Mouse (Mus musculus) neural tube, embryonic 12.5 days (tissue): ENCODE results near the gene Eif4a1. TPM values are rescaled to one million over a fixed set of nuclear protein-coding genes. Genes with fewer than 3 reads are reported as not detected.

Experiments
- ATAC-seq: fragments of 200-750 bp; cut with Nextera tagmentation; 2 replicates; pipeline ENCODE4 v1.8.0; 2017; ENCODE audit warnings: low read depth, mild to moderate bottlenecking, moderate TSS enrichment, moderate library complexity; ENCODE audit not compliant: low FRiP score
- H3K27ac ChIP-seq: fragments of 300-500 bp; sonication (generic); 2 replicates; pipeline ENCODE4 v1.5.1; 2016
- H3K27me3 ChIP-seq: fragments of 300-500 bp; sonication (generic); replicated peaks from 2 replicates; pipeline ENCODE4 v1.6.1; 2016; ENCODE audit warnings: mild to moderate bottlenecking
- H3K36me3 ChIP-seq: fragments of 300-500 bp; sonication (generic); 2 replicates; pipeline ENCODE4 v1.6.1; 2016; ENCODE audit warnings: mild to moderate bottlenecking
- H3K4me1 ChIP-seq: fragments of 300-500 bp; sonication (generic); 2 replicates; pipeline ENCODE4 v1.6.1; 2016
- H3K4me2 ChIP-seq: fragments of 300-500 bp; sonication (generic); replicated peaks from 2 replicates; pipeline ENCODE4 v1.6.1; 2016; ENCODE audit warnings: mild to moderate bottlenecking
- H3K4me3 ChIP-seq: fragments of 300-500 bp; sonication (generic); 2 replicates; pipeline ENCODE4 v1.5.1; 2016
- H3K9ac ChIP-seq: fragments of 300-500 bp; sonication (generic); 2 replicates; pipeline ENCODE4 v1.6.1; 2016; ENCODE audit warnings: mild to moderate bottlenecking
- H3K9me3 ChIP-seq: fragments of 300-500 bp; sonication (generic); 2 replicates; pipeline ENCODE4 v1.6.1; 2016; ENCODE audit warnings: mild to moderate bottlenecking
- WGBS: fragments of 180-500 bp; shearing (Covaris S2); methylation state at CpG from one replicate; pipeline ENCODE4 v1.1.7; 2016; 5-methylcytosine and 5-hydroxymethylcytosine counted together
- polyA plus RNA-seq: library from polyadenylated mRNA; unstranded; fragments of >200 nt; fragmentation: Nextera tagmentation; extraction: Ambion mirVana; gene quantifications from 2 replicates; pipeline ENCODE4 v1.2.1, GENCODE M21; 2016

Gene Eif4a1
- polyA plus RNA-seq, 1 experiment from 2014 or later, result 598 TPM

DNA sequence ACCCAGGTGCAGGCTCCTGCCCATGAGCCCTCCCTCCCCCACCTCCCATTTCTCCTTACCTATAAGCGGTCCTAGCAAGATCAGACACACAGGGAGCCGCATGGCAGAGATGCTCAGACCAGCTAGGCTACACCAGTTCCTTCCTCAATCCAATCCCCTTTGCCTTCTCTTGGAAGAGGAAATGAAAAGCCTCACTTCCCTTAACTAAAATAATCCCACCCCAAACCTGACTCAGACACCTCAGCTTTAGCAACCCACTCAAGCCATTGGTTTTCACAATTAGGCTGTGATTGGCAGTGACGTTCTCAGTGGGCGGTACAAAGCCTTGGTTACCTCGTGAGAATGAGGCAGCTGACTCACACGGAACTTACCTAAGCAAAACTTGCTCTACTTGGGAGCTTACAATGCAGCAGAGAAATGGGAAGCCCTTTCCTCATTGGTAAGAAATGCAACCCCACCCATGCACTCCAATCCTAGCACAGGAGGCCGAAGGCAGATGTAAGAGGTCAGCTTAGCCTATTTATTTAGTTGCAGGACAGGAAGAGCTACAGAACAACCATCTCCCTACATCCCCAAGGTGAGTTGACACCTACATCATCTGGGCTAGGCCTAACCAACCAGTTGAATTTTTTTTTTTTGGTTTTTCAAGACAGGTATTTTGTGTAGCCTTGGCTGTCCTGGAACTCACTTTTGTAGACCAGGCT, 6.1 kb downstream of the Eif4a1 start, which contains the start of gene Cd68:
Gene Cd68, minus strand, starts transcription at position 193 of the 704 bp plus-strand sequence.
- H3K27ac ChIP-seq, result no peak within 1 kb of the TSS
- ATAC-seq, result no peak
- no peak within 1 kb of the TSS for H3K9ac ChIP-seq
- no peaks in the 10 kb centered on the region for H3K9me3 ChIP-seq
- WGBS, result 33% methylated on average over 7 of the region's 7 CpGs
- peaks cover 71% of the 10 kb centered on the region for H3K36me3 ChIP-seq
- peaks cover 35% of the 10 kb centered on the region for H3K4me1 ChIP-seq
- no peak within 1 kb of the TSS for H3K4me3 ChIP-seq
- H3K27me3 ChIP-seq, result no peaks in the 10 kb centered on the region
- no peak within 1 kb of the TSS for H3K4me2 ChIP-seq

DNA sequence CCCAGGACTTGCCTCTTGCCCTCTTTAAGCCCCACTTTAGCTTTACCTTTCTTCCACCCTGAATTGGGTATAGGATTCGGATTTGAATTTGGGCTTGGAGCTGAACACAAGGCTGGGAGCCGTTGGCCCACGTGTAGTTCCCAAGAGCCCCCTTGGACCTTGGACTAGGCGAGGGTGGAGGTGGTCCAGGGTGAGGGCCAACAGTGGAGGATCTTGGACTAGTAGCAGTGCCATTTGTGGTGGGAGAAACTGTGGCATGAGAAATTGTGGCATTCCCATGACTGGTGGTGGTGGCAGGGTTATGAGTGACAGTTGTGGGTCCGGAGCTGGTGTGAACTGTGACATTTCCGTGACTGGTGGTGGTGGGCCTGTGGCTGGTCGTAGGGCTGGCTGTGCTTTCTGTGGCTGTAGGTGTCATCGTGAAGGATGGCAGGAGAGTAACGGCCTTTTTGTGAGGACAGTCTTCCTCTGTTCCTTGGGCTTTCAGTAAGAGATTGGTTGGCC, 6.7 kb downstream of the Eif4a1 start:
- no peak for ATAC-seq
- H3K9ac ChIP-seq, result no peak overlapping the region
- peaks cover 65% of the 10 kb centered on the region for H3K36me3 ChIP-seq
- 81% methylated on average over 9 of the region's 9 CpGs for WGBS
- peaks cover 35% of the 10 kb centered on the region for H3K4me1 ChIP-seq
- no peaks in the 10 kb centered on the region for H3K27me3 ChIP-seq
- no peak overlapping the region for H3K4me2 ChIP-seq
- no peak overlapping the region for H3K4me3 ChIP-seq
- no peaks in the 10 kb centered on the region for H3K9me3 ChIP-seq
- H3K27ac ChIP-seq, result no peak overlapping the region

DNA sequence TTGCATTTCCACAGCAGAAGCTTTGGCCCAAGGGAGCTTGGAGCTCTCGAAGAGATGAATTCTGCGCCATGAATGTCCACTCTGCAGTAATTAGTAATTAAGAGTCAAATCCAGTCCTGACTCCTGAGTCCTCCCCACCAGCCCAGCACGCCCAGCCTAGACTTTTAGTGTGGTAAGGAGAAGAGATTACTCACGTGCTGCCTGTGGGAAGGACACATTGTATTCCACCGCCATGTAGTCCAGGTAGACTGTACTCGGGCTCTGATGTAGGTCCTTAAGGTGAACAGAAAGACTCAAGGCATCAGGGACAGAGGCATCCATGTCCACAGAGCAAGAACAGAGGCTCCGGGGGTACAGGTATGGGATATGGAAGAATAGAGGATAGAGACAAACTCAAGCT, 7.4 kb downstream of the Eif4a1 start:
- H3K27me3 ChIP-seq, result no peaks in the 10 kb centered on the region
- 97% methylated on average over 7 of the region's 7 CpGs for WGBS
- H3K27ac ChIP-seq, result no peak overlapping the region
- H3K36me3 ChIP-seq, result peaks cover 59% of the 10 kb centered on the region
- no peak overlapping the region for H3K9ac ChIP-seq
- no peak overlapping the region for H3K4me2 ChIP-seq
- no peak overlapping the region for H3K4me3 ChIP-seq
- no peak for ATAC-seq
- H3K9me3 ChIP-seq, result no peaks in the 10 kb centered on the region
- H3K4me1 ChIP-seq, result peaks cover 29% of the 10 kb centered on the region

DNA sequence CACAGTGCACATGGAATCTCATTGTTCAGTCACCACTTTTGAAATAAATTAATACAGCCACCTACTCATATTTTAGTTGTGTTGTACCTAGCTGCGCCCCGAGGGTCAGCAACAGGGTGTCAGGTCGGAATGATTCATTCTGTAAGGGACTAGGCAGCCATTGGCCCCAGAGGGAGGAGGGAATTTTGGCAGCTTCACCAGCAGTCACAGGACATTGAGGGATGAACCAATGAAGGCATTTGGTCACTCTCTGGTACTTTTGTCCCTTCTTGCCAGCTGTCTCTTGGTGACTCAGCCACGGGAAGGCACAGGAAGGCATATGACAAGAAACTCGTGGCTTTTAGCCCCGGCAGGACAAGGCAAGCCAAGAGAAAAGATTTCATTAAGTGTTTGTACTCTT, 8.4 kb downstream of the Eif4a1 start:
- no peak overlapping the region for H3K9ac ChIP-seq
- H3K27me3 ChIP-seq, result no peaks in the 10 kb centered on the region
- no peaks in the 10 kb centered on the region for H3K9me3 ChIP-seq
- 85% methylated on average over 6 of the region's 6 CpGs for WGBS
- no peak for ATAC-seq
- no peak overlapping the region for H3K4me2 ChIP-seq
- no peak overlapping the region for H3K4me3 ChIP-seq
- peaks cover 51% of the 10 kb centered on the region for H3K36me3 ChIP-seq
- peaks cover 20% of the 10 kb centered on the region for H3K4me1 ChIP-seq
- H3K27ac ChIP-seq, result no peak overlapping the region

DNA sequence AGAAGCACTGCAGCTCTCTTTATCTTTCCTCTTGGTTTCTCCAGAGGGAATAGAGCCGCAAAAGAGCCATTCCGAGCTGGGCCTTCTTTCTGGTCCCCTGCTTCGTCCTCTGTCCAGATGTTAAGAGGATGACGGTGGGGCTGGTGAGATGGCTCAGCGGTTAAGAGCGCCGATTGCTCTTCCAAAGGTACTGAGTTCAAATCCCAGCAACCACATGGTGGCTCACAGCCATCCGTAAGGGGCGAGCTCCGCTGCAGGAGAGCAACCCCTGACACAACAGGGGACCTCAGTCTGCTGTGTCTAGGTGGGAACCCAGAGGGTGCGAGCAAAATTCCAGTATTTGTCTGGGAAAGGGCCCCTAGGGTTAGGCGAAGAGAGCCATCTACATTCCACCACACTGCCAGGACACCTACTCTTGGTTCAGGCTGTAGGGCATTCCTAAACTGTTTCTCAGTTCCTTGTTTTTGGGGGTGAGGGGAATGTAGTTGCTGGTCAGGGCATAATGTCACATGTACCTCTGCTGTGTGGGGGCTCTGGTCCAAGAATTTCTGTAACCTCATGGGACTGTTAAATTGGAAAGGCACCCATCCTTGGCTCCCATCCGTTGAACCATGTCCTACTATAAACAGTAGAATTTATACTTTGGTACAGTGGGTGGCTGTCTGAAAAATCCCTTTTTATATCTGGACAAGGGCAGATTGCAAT, 9.1 kb downstream of the Eif4a1 start:
- Histone ChIP-seq H3K4me2 (peak overlapping the region; percentile 65), H3K36me3 (peaks cover 51% of the 10 kb centered on the region), H3K4me1 (peaks cover 20% of the 10 kb centered on the region), H3K27me3 (no peaks in the 10 kb centered on the region), H3K27ac (peak overlapping the region; percentile 92), H3K9me3 (no peaks in the 10 kb centered on the region), H3K4me3 (peak overlapping the region; percentile 51), H3K9ac (peak overlapping the region; percentile 63)
- 72% methylated on average over 13 of the region's 13 CpGs for WGBS
- ATAC-seq, result peak; percentile 54

DNA sequence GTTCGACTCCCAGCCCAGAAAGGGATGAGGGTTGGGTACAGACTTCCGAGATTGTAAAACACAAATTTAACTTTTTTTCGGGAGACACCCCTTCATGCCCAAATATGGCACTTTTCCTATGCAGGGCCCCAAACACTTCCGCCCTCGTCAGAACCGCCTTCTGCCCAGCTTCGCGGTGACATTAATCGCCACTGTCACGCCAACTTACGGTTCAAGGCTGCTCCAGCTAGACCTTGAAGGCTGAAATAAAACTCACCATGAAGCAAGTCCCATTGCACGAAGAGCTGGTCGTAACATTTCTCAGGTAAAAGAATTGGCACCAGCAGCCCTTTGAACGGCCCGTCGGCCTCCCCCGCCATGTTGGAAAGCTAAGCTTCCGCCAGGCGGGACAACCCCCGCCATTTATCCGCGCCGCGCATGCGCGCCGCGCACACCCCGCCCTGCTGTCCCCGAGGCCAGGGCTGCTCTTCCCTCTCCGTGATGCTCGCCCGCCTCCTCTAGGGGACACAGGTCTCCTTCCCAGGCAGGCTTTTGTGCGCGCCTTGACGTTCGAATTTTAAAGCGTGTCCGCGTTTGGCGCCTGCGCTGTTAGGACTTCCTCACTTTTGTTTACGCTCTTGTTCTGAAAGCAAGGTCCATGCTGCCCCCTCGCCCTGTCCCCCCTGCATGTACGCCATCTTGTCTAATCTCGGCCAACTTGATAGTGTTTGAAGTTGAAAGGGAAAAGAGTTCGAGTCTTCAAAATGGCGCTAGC, 9.8 kb downstream of the Eif4a1 start, which contains the start of gene Mpdu1:
Gene Mpdu1, minus strand, starts transcription at position 430 of the 754 bp plus-strand sequence.
- Histone ChIP-seq H3K4me3 (peak within 1 kb of the TSS; percentile 51), H3K27me3 (no peaks in the 10 kb centered on the region), H3K27ac (peak within 1 kb of the TSS; percentile 92), H3K4me1 (peaks cover 20% of the 10 kb centered on the region), H3K9ac (peak within 1 kb of the TSS; percentile 63), H3K36me3 (peaks cover 51% of the 10 kb centered on the region), H3K9me3 (no peaks in the 10 kb centered on the region), H3K4me2 (peak within 1 kb of the TSS; percentile 65)
- under 1% methylated on average over 48 of the region's 48 CpGs for WGBS
- peak; percentile 94 for ATAC-seq

DNA sequence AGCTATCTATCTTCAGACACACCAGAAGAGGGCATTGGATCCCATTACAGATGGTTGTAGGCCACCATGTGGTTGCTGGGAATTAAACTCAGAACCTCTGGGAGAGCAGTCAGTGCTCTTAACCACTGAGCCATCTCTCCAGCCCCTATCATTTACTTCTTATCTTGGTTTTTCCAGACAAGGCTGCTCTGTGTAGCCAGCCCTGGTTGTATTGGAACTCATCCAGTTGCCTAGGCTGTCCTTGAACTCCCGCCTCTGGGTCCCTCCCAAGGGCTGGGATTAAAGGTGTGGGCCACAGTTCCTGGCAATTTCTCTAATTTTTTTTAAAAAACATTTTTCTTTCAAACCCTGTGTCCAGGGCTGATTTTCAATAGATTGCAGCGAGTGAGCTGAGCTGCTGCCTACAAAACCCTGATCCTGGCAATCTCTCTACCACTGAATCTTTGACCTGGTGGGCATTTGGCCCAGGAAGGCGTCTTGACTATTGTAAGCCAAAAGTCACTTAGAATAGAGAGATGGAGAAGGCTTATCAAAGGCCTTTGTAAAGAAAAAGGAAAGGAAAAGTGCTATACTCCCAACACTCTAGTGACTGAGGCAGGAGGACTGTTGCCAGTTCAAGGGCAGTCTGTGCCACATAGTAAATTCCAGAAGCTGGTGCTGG, 10.9 kb downstream of the Eif4a1 start:
- H3K27ac ChIP-seq, result 0 out of 2 replicates have a peak overlapping the region, but pooled peaks have one; percentile 92
- peak overlapping the region; percentile 63; the same call in 1 of the 2 replicates for H3K9ac ChIP-seq
- H3K4me3 ChIP-seq, result peak overlapping the region; percentile 51
- no peaks in the 10 kb centered on the region for H3K27me3 ChIP-seq
- 88% methylated on average over 3 of the region's 3 CpGs for WGBS
- H3K36me3 ChIP-seq, result peaks cover 55% of the 10 kb centered on the region
- no peaks in the 10 kb centered on the region for H3K9me3 ChIP-seq
- no peak for ATAC-seq
- peak overlapping the region; percentile 65 for H3K4me2 ChIP-seq
- H3K4me1 ChIP-seq, result peaks cover 20% of the 10 kb centered on the region

DNA sequence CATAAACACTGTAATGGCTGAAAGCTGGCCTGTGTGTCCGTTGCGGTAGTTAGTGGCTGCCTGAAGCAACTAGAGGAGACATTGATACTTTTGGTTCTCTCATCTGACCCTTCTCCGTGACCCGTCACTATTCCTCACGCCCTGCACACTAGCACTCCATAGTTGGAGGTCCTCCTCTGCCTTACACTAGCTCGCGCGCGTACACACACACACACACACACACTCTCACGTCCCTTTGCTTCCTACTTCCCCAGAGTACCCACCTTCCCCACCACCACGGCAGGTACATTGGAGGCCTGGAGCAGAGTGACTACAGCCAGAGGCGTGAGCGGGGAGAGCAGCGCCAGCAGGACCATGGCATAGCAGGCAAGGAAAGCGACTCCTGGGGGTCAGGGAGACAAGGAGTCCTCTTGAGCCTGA, 14.8 kb downstream of the Eif4a1 start:
- no peak for ATAC-seq
- H3K27me3 ChIP-seq, result no peaks in the 10 kb centered on the region
- peaks cover 24% of the 10 kb centered on the region for H3K4me1 ChIP-seq
- WGBS, result 83% methylated on average over 15 of the region's 15 CpGs
- H3K36me3 ChIP-seq, result peaks cover 52% of the 10 kb centered on the region
- no peak overlapping the region for H3K27ac ChIP-seq
- no peak overlapping the region for H3K9ac ChIP-seq
- no peak overlapping the region for H3K4me3 ChIP-seq
- no peak overlapping the region for H3K4me2 ChIP-seq
- no peaks in the 10 kb centered on the region for H3K9me3 ChIP-seq

DNA sequence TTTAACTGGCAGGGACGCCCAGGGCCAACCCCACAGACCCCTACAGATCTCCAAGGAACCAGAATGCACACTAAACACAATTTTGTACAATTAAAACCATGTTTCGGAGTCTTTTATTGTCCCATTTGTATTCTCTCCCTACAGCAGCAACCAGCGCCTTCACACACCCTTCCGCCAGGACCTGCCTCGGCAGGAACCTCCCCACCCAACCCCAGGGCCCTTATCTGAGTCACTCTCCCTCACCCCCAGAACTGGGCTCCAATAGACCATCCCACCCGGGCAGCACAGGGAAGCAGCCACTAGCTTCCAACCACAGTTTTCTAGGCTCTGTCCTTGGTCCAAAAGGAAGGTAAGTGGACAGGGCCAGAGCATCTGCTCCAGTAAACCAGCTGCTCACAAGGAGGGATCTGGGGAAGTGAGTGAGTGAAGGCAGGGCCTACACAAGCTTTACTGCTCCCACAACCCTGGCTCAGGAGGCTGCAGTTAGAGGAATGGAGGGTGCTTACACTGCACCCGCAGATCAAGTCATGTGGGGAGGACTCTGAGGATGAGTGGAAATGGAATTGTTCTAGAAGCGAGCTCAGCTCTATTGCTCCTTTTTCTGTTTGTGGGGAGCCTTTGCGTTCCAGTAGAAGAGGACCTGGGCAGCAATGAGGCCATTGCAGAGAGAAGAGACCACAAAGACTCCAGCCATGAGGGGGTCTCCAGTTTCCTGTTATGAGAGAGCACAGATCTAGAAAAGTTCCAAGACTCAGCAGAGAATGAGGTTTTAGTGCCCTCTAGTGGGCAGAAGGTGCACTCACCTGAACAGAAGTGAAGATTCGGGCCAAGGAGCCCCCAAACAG, 15.4 kb downstream of the Eif4a1 start:
- H3K27me3 ChIP-seq, result no peaks in the 10 kb centered on the region
- no peak overlapping the region for H3K4me3 ChIP-seq
- H3K27ac ChIP-seq, result no peak overlapping the region
- peaks cover 58% of the 10 kb centered on the region for H3K36me3 ChIP-seq
- WGBS, result 82% methylated on average over 10 of the region's 10 CpGs
- H3K9ac ChIP-seq, result no peak overlapping the region
- peaks cover 22% of the 10 kb centered on the region for H3K4me1 ChIP-seq
- H3K9me3 ChIP-seq, result no peaks in the 10 kb centered on the region
- H3K4me2 ChIP-seq, result no peak overlapping the region
- no peak for ATAC-seq

DNA sequence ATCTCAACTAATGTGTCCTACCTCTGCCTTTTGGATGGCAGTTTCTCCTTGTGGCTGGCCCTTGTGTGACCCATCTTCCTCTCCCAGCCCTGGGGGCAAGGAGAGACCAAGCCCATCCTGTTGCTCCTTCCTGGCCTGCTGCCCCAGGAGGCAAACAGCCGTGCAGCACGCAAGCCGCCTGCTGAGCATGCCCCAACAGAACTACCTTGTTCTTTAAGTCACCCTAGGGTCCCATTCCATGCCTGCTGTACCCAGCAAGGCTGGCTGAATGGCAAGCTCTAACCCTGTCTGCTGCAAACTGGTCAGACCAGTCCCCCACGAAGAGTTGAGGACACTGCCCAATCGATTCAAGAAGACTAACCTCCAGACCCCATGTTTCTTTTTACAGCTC, 16.2 kb downstream of the Eif4a1 start:
- no peak overlapping the region for H3K27ac ChIP-seq
- no peaks in the 10 kb centered on the region for H3K27me3 ChIP-seq
- peaks cover 14% of the 10 kb centered on the region for H3K4me1 ChIP-seq
- H3K4me3 ChIP-seq, result no peak overlapping the region
- no peak for ATAC-seq
- H3K9ac ChIP-seq, result no peak overlapping the region
- 86% methylated on average over 5 of the region's 5 CpGs for WGBS
- peaks cover 66% of the 10 kb centered on the region for H3K36me3 ChIP-seq
- no peaks in the 10 kb centered on the region for H3K9me3 ChIP-seq
- no peak overlapping the region for H3K4me2 ChIP-seq
